Mouse (Mus musculus): ENCODE results near the gene Gxylt2. TPM values are rescaled to one million over a fixed set of nuclear protein-coding genes. Genes with fewer than 3 reads are reported as not detected.

Gxylt2 gene
- polyA plus RNA-seq (2011; ENCODE audit: insufficient read depth, insufficient read length, low replicate concordance, missing spikeins), result 0.25 and 0.90 TPM in 2 replicates

GRCm38 (mm10) chr6:100704574-100705365 lies at the start of gene Gxylt2:
TSS of gene Gxylt2 (plus strand) at chr6:100704734.
- Histone ChIP-seq H3K27ac (ENCODE audit: control insufficient read depth, insufficient read depth, low read depth, low read length, poor library complexity) (no peak within 1 kb of the TSS), H3K4me3 (replicated peaks; ENCODE audit: control insufficient read depth, low read depth, low read length) (no peak within 1 kb of the TSS), H3K4me1 (ENCODE audit: control insufficient read depth, insufficient read depth, low read length) (no peaks in the 10 kb centered on the region)
- TF ChIP-seq POLR2A (IDR thresholded peaks at IDR 0.05; ENCODE audit: borderline replicate concordance, control insufficient read depth, low read depth, low read length), result no peak
- TF ChIP-seq CTCF (IDR thresholded peaks at IDR 0.05; ENCODE audit: control insufficient read depth, insufficient read depth, low read length), result no peak
- WGBS, result 2% methylated on average over 76 of the region's 77 CpGs

GRCm38 (mm10) chr6:100660395-100660794 lies 44.1 kb upstream of the Gxylt2 start:
- WGBS, result 80% methylated on average over 5 of the region's 5 CpGs
- TF ChIP-seq POLR2A (IDR thresholded peaks at IDR 0.05; ENCODE audit: borderline replicate concordance, control insufficient read depth, low read depth, low read length), result no peak
- no peak for TF ChIP-seq CTCF (IDR thresholded peaks at IDR 0.05; ENCODE audit: control insufficient read depth, insufficient read depth, low read length)
- Histone ChIP-seq H3K27ac (ENCODE audit: control insufficient read depth, insufficient read depth, low read depth, low read length, poor library complexity) (no peak overlapping the region), H3K4me3 (replicated peaks; ENCODE audit: control insufficient read depth, low read depth, low read length) (no peak overlapping the region), H3K4me1 (ENCODE audit: control insufficient read depth, insufficient read depth, low read length) (no peaks in the 10 kb centered on the region)

GRCm38 (mm10) chr6:100662224-100662623 lies 42.3 kb upstream of the Gxylt2 start:
- no peak overlapping the region for H3K4me3 ChIP-seq (replicated peaks; ENCODE audit: control insufficient read depth, low read depth, low read length)
- TF ChIP-seq CTCF (IDR thresholded peaks at IDR 0.05; ENCODE audit: control insufficient read depth, insufficient read depth, low read length) (no peak), POLR2A (IDR thresholded peaks at IDR 0.05; ENCODE audit: borderline replicate concordance, control insufficient read depth, low read depth, low read length) (no peak)
- no peaks in the 10 kb centered on the region for H3K4me1 ChIP-seq (ENCODE audit: control insufficient read depth, insufficient read depth, low read length)
- WGBS, result 74% methylated on average over 6 of the region's 6 CpGs
- no peak overlapping the region for H3K27ac ChIP-seq (ENCODE audit: control insufficient read depth, insufficient read depth, low read depth, low read length, poor library complexity)

GRCm38 (mm10) chr6:100667644-100668043 lies 36.9 kb upstream of the Gxylt2 start:
- 90% methylated on average over 8 of the region's 8 CpGs for WGBS
- no peak overlapping the region for H3K4me3 ChIP-seq (replicated peaks; ENCODE audit: control insufficient read depth, low read depth, low read length)

GRCm38 (mm10) chr6:100668858-100669257 lies 35.7 kb upstream of the Gxylt2 start:
- no peaks in the 10 kb centered on the region; the same call in 1 of the 2 replicates for H3K4me1 ChIP-seq (ENCODE audit: control insufficient read depth, insufficient read depth, low read length)
- WGBS, result 74% methylated on average over 2 of the region's 2 CpGs
- no peak overlapping the region for H3K27ac ChIP-seq (ENCODE audit: control insufficient read depth, insufficient read depth, low read depth, low read length, poor library complexity)
- no peak for TF ChIP-seq CTCF (IDR thresholded peaks at IDR 0.05; ENCODE audit: control insufficient read depth, insufficient read depth, low read length)
- no peak for TF ChIP-seq POLR2A (IDR thresholded peaks at IDR 0.05; ENCODE audit: borderline replicate concordance, control insufficient read depth, low read depth, low read length)
- no peak overlapping the region for H3K4me3 ChIP-seq (replicated peaks; ENCODE audit: control insufficient read depth, low read depth, low read length)

More at GRCm38 (mm10) chr6:100667644-100668043, 36.9 kb upstream of the Gxylt2 start:
- H3K4me1 ChIP-seq (ENCODE audit: control insufficient read depth, insufficient read depth, low read length), result no peaks in the 10 kb centered on the region; the same call in 1 of the 2 replicates
- TF ChIP-seq POLR2A (IDR thresholded peaks at IDR 0.05; ENCODE audit: borderline replicate concordance, control insufficient read depth, low read depth, low read length) (no peak), CTCF (IDR thresholded peaks at IDR 0.05; ENCODE audit: control insufficient read depth, insufficient read depth, low read length) (no peak)
- no peak overlapping the region for H3K27ac ChIP-seq (ENCODE audit: control insufficient read depth, insufficient read depth, low read depth, low read length, poor library complexity)

GRCm38 (mm10) chr6:100670370-100670841 lies 34.1 kb upstream of the Gxylt2 start:
- Histone ChIP-seq H3K27ac (ENCODE audit: control insufficient read depth, insufficient read depth, low read depth, low read length, poor library complexity) (peak overlapping the region; percentile 25; the same call in 1 of the 2 replicates), H3K4me1 (ENCODE audit: control insufficient read depth, insufficient read depth, low read length) (no peaks in the 10 kb centered on the region; the same call in 1 of the 2 replicates), H3K4me3 (replicated peaks; ENCODE audit: control insufficient read depth, low read depth, low read length) (peak overlapping the region; percentile 85)
- under 1% methylated on average over 32 of the region's 32 CpGs for WGBS
- TF ChIP-seq CTCF (IDR thresholded peaks at IDR 0.05; ENCODE audit: control insufficient read depth, insufficient read depth, low read length), result no peak
- no peak for TF ChIP-seq POLR2A (IDR thresholded peaks at IDR 0.05; ENCODE audit: borderline replicate concordance, control insufficient read depth, low read depth, low read length)

- peak within 1 kb of the TSS; percentile 25; the same call in 1 of the 2 replicates for H3K27ac ChIP-seq (ENCODE audit: control insufficient read depth, insufficient read depth, low read depth, low read length, poor library complexity)
- peak within 1 kb of the TSS; percentile 85 for H3K4me3 ChIP-seq (replicated peaks; ENCODE audit: control insufficient read depth, low read depth, low read length)
- under 1% methylated on average over 49 of the region's 49 CpGs for WGBS
- H3K4me1 ChIP-seq (ENCODE audit: control insufficient read depth, insufficient read depth, low read length), result no peaks in the 10 kb centered on the region; the same call in 1 of the 2 replicates
- TF ChIP-seq POLR2A (IDR thresholded peaks at IDR 0.05; ENCODE audit: borderline replicate concordance, control insufficient read depth, low read depth, low read length), result peak; percentile 45; the same call in 1 of the 2 replicates
- TF ChIP-seq CTCF (IDR thresholded peaks at IDR 0.05; ENCODE audit: control insufficient read depth, insufficient read depth, low read length), result 0 out of 2 replicates have a peak, but pooled peaks have one; percentile 2
Observed at GRCm38 (mm10) chr6:100670880-100671344, 33.6 kb upstream of the Gxylt2 start, which contains the start of gene Shq1. TSS of gene Shq1 (minus strand) at chr6:100671157.

- TF ChIP-seq POLR2A (IDR thresholded peaks at IDR 0.05; ENCODE audit: borderline replicate concordance, control insufficient read depth, low read depth, low read length) (no peak), CTCF (IDR thresholded peaks at IDR 0.05; ENCODE audit: control insufficient read depth, insufficient read depth, low read length) (no peak)
- H3K4me3 ChIP-seq (replicated peaks; ENCODE audit: control insufficient read depth, low read depth, low read length), result no peak overlapping the region
- H3K4me1 ChIP-seq (ENCODE audit: control insufficient read depth, insufficient read depth, low read length), result no peaks in the 10 kb centered on the region; the same call in 1 of the 2 replicates
- H3K27ac ChIP-seq (ENCODE audit: control insufficient read depth, insufficient read depth, low read depth, low read length, poor library complexity), result no peak overlapping the region
- WGBS, result 15% methylated on average over 7 of the region's 7 CpGs
Observed at GRCm38 (mm10) chr6:100671401-100671800, 33.1 kb upstream of the Gxylt2 start.
